Mouse (Mus musculus): ENCODE measurements around the gene Cmss1. TPM values are rescaled to one million over a fixed set of nuclear protein-coding genes. Genes with fewer than 3 reads are reported as not detected.

The Cmss1 gene
- polyA plus RNA-seq, 1 experiment from 2014 or later: 26.5 TPM

DNA sequence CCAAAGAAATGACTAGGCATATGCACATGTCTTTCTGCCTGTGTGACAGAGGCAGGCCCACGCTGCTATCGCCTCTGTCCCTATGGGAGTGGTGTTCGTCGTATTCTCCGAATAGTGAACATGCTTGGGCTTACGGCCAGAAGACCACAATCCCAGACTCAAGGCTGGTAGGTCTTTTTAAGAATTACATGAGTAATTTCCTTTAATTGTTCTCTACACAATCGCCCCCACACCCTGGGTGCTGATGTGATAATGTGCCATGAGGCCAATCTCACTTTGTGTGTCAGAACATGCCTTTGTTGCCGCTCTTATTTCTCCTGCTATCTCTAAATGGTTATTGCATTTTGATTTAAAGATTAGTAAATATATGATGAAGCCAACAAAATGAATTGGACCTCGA, 121.4 kb downstream of the Cmss1 start:
- no peak for ATAC-seq (ENCODE audit: low FRiP score, low TSS enrichment)
- no peak for DNase-seq (ENCODE audit: low spot score)
- no peak for TF ChIP-seq CTCF (IDR thresholded peaks at IDR 0.05; ENCODE audit: low read depth)
- no peak for TF ChIP-seq EP300 (optimal IDR thresholded peaks at IDR 0.05)
- Histone ChIP-seq H3K9ac (ENCODE audit: low read length) (no peak overlapping the region), H3K36me3 (ENCODE audit: control insufficient read depth, insufficient read depth, low read length) (no peaks in the 10 kb centered on the region), H3K4me2 (replicated peaks; ENCODE audit: low read depth) (no peak overlapping the region), H3K27ac (replicated peaks) (no peak overlapping the region), H3K27me3 (ENCODE audit: control insufficient read depth, insufficient read depth, low read length) (no peaks in the 10 kb centered on the region), H3K4me3 (ENCODE audit: low read depth, low read length) (no peak overlapping the region), H3K4me1 (replicated peaks; ENCODE audit: control insufficient read depth, insufficient read depth) (no peaks in the 10 kb centered on the region; the same call in none of the 2 replicates), H3K9me3 (ENCODE audit: control insufficient read depth, low read length) (no peaks in the 10 kb centered on the region)
- WGBS: 48% methylated on average over 9 of the region's 9 CpGs

DNA sequence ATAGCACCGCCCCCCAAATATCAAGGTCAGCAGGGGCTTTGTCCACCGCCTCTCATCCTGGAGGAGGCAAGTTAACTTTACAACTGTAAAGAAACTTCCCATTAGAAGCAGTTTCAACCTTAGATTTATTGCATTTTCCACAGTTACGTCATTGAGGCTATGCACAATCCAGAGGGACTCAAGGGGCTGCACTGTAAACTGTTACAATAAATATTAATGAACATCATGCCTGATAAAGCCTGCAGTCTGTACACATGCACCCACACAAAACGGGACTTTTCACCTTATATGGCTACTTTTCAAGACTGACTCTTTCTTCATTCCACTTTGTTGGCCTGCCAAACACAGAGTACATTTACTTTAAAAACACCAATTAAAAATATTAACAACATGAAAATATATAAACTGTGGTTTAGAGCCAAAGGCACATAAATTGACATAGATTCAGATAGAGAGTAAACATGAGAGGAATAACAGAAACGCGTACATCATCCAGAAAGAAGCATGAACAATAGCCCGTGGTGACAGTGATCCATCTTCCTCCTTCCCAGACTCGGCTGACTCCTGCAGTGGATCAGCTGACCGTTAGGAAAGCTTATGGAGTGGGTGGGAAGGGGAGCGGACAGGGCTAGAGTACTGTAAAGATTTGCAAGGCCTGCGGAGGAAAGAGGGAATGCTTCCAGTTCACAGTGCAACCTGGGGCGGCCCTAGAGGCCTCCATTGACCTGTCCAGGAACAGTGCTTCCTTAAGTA, 122.4 kb downstream of the Cmss1 start:
- Histone ChIP-seq H3K9ac (ENCODE audit: low read length) (no peak overlapping the region), H3K27ac (replicated peaks) (peak overlapping the region; percentile 81), H3K4me1 (replicated peaks; ENCODE audit: control insufficient read depth, insufficient read depth) (no peaks in the 10 kb centered on the region; the same call in none of the 2 replicates), H3K27me3 (ENCODE audit: control insufficient read depth, insufficient read depth, low read length) (no peaks in the 10 kb centered on the region), H3K9me3 (ENCODE audit: control insufficient read depth, low read length) (no peaks in the 10 kb centered on the region), H3K4me3 (ENCODE audit: low read depth, low read length) (no peak overlapping the region), H3K36me3 (ENCODE audit: control insufficient read depth, insufficient read depth, low read length) (no peaks in the 10 kb centered on the region), H3K4me2 (replicated peaks; ENCODE audit: low read depth) (no peak overlapping the region)
- ATAC-seq (ENCODE audit: low FRiP score, low TSS enrichment) (peak; percentile 75), DNase-seq (ENCODE audit: low spot score) (no peak)
- 40% methylated on average over 12 of the region's 12 CpGs for WGBS
- no peak for TF ChIP-seq EP300 (optimal IDR thresholded peaks at IDR 0.05)
- no peak for TF ChIP-seq CTCF (IDR thresholded peaks at IDR 0.05; ENCODE audit: low read depth)

DNA sequence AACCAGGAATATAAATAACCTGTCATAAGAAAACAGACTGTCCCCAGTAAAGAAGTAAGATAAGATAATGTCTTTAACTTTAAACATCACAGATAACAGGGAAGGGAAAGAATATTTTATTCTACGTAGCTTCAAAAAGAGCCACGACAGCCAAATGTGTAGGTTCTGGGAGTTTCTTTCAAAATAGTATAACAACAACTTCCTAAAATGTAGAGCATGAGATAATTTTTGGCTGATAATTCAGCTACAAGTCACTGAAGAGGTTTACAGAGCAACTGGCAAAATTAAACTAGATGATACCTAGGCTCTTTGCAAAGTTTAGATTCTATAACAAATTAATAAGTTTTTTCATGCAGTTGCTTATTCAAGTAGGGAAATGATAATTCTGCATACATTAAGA, 123.2 kb downstream of the Cmss1 start:
- H3K27ac ChIP-seq (replicated peaks): peak overlapping the region; percentile 36; the same call in 1 of the 2 replicates
- no peak overlapping the region for H3K4me3 ChIP-seq (ENCODE audit: low read depth, low read length)
- DNase-seq (ENCODE audit: low spot score) (no peak), ATAC-seq (ENCODE audit: low FRiP score, low TSS enrichment) (no peak)
- H3K4me1 ChIP-seq (replicated peaks; ENCODE audit: control insufficient read depth, insufficient read depth): no peaks in the 10 kb centered on the region; the same call in none of the 2 replicates
- 50% methylated on average over 2 of the region's 2 CpGs for WGBS
- no peak overlapping the region for H3K4me2 ChIP-seq (replicated peaks; ENCODE audit: low read depth)
- H3K27me3 ChIP-seq (ENCODE audit: control insufficient read depth, insufficient read depth, low read length): no peaks in the 10 kb centered on the region
- no peaks in the 10 kb centered on the region for H3K9me3 ChIP-seq (ENCODE audit: control insufficient read depth, low read length)
- H3K9ac ChIP-seq (ENCODE audit: low read length): no peak overlapping the region
- TF ChIP-seq EP300 (optimal IDR thresholded peaks at IDR 0.05) (no peak), CTCF (IDR thresholded peaks at IDR 0.05; ENCODE audit: low read depth) (no peak)
- H3K36me3 ChIP-seq (ENCODE audit: control insufficient read depth, insufficient read depth, low read length): no peaks in the 10 kb centered on the region

DNA sequence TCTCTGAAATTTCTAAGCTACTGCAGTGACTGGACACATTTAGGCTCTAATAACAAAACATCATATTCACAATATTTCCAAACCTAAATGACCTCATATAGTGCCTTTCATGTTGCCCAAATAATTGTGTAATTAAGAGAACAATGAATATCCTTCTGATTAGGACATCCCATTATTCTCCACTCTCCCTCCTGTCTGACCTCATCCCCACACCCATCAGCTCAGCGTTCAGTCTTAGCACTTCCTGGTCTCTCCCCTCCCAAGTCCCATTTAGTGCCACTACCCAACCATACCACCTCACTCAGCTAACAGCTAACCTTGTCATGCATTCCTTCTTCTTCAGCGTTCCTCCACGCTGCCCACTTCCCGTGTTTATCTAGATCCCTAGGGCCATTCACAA, 123.8 kb downstream of the Cmss1 start:
- ATAC-seq (ENCODE audit: low FRiP score, low TSS enrichment): no peak
- Histone ChIP-seq H3K36me3 (ENCODE audit: control insufficient read depth, insufficient read depth, low read length) (no peaks in the 10 kb centered on the region), H3K9me3 (ENCODE audit: control insufficient read depth, low read length) (no peaks in the 10 kb centered on the region), H3K27ac (replicated peaks) (peak overlapping the region; percentile 36; the same call in 1 of the 2 replicates), H3K4me1 (replicated peaks; ENCODE audit: control insufficient read depth, insufficient read depth) (no peaks in the 10 kb centered on the region; the same call in none of the 2 replicates), H3K27me3 (ENCODE audit: control insufficient read depth, insufficient read depth, low read length) (no peaks in the 10 kb centered on the region), H3K4me2 (replicated peaks; ENCODE audit: low read depth) (no peak overlapping the region), H3K9ac (ENCODE audit: low read length) (no peak overlapping the region), H3K4me3 (ENCODE audit: low read depth, low read length) (no peak overlapping the region)
- no peak for DNase-seq (ENCODE audit: low spot score)
- TF ChIP-seq CTCF (IDR thresholded peaks at IDR 0.05; ENCODE audit: low read depth) (no peak), EP300 (optimal IDR thresholded peaks at IDR 0.05) (no peak)
- 57% methylated on average over 4 of the region's 4 CpGs for WGBS

DNA sequence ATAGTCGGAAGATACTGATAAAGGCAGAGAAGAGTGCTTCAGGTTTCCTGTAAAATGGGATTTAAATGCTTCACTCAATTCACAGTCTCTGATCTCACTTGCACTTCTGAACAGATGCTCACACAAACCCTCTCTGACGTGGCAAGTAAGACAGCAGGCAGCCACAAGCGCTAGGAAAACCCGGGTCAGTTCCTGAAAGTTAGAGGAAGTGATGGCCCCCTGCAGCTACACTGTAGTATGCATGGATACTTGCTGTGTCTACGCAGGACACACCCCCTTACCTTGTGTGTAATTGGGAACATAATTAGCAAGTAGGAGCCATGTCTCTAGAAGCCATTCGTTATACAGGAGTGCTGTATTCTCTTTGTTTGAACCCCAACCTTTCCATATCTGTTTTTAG, 124.4 kb downstream of the Cmss1 start:
- 72% methylated on average over 6 of the region's 6 CpGs for whole genome bisulfite sequencing
- no peak overlapping the region for H3K27ac ChIP-seq (replicated peaks)
- H3K36me3 ChIP-seq (ENCODE audit: control insufficient read depth, insufficient read depth, low read length): no peaks in the 10 kb centered on the region
- H3K9ac ChIP-seq (ENCODE audit: low read length): no peak overlapping the region
- H3K9me3 ChIP-seq (ENCODE audit: control insufficient read depth, low read length): no peaks in the 10 kb centered on the region
- TF ChIP-seq CTCF (IDR thresholded peaks at IDR 0.05; ENCODE audit: low read depth) (no peak), EP300 (optimal IDR thresholded peaks at IDR 0.05) (no peak)
- DNase-seq (ENCODE audit: low spot score) (no peak), ATAC-seq (ENCODE audit: low FRiP score, low TSS enrichment) (no peak)
- H3K4me1 ChIP-seq (replicated peaks; ENCODE audit: control insufficient read depth, insufficient read depth): no peaks in the 10 kb centered on the region; the same call in none of the 2 replicates
- H3K4me2 ChIP-seq (replicated peaks; ENCODE audit: low read depth): no peak overlapping the region
- no peaks in the 10 kb centered on the region for H3K27me3 ChIP-seq (ENCODE audit: control insufficient read depth, insufficient read depth, low read length)
- no peak overlapping the region for H3K4me3 ChIP-seq (ENCODE audit: low read depth, low read length)

DNA sequence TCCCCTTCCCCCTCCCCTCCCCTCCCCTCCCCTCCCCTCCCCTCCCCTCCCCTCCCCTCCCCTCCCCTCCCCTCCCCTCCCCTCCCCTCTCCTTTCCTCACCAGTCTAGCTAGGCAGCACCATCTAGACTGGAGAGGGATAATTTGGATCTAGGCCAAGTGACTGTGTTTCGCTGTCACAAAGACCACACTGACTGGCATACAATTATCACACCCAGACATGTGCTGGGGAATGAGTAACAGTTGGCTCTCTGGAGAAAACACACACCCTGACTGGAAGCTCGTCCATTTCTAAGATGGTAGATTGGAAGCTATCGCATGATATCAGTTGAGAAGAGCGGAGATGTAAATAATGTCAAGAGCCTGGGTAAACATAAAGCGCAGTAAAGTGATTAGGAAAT, 126.9 kb downstream of the Cmss1 start:
- H3K4me3 ChIP-seq (ENCODE audit: low read depth, low read length): no peak overlapping the region
- ATAC-seq (ENCODE audit: low FRiP score, low TSS enrichment) (no peak), DNase-seq (ENCODE audit: low spot score) (no peak)
- H3K27me3 ChIP-seq (ENCODE audit: control insufficient read depth, insufficient read depth, low read length): no peaks in the 10 kb centered on the region
- H3K4me2 ChIP-seq (replicated peaks; ENCODE audit: low read depth): no peak overlapping the region
- WGBS: 35% methylated on average over 5 of the region's 5 CpGs
- H3K27ac ChIP-seq (replicated peaks): no peak overlapping the region
- H3K36me3 ChIP-seq (ENCODE audit: control insufficient read depth, insufficient read depth, low read length): no peaks in the 10 kb centered on the region
- TF ChIP-seq EP300 (optimal IDR thresholded peaks at IDR 0.05) (no peak), CTCF (IDR thresholded peaks at IDR 0.05; ENCODE audit: low read depth) (no peak)
- no peaks in the 10 kb centered on the region; the same call in 1 of the 2 replicates for H3K4me1 ChIP-seq (replicated peaks; ENCODE audit: control insufficient read depth, insufficient read depth)
- no peaks in the 10 kb centered on the region for H3K9me3 ChIP-seq (ENCODE audit: control insufficient read depth, low read length)
- H3K9ac ChIP-seq (ENCODE audit: low read length): no peak overlapping the region

Measured in stomach, postnatal 0 days (tissue).